Mouse (Mus musculus): ENCODE results near the gene Hmgn2. TPM values are rescaled to one million over a fixed set of nuclear protein-coding genes. Genes with fewer than 3 reads are reported as not detected.

Gene Hmgn2
- polyA plus RNA-seq, 1 experiment from 2014 or later, result 1,338 TPM

DNA sequence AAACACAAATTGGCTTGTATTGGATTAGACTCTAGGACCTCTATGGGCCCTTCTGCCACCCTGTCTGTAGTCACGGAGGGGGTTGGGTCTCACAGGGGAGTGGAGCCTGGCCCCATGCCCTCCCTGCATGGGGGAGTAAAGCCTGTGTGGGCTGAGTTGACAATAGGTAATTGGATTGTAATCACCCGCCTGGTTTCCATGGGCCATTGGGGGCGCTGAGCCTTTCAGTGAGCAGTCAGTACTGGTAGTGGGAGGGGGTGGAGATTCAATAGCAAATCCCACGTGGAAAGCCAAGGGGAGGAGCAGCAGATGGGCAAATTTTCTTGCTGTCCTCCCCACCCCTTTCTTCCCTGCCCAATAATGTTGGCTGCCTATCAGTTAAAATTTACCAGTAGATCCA, 1.7 kb upstream of the Hmgn2 start:
- Histone ChIP-seq H3K27me3 (no peaks in the 10 kb centered on the region), H3K36me3 (peaks cover 36% of the 10 kb centered on the region), H3K4me3 (no peak overlapping the region), H3K9me3 (no peaks in the 10 kb centered on the region), H3K9ac (0 out of 2 replicates have a peak overlapping the region, but pooled peaks have one; percentile 0), H3K4me1 (replicated peaks) (peaks cover 47% of the 10 kb centered on the region), H3K27ac (replicated peaks) (peak overlapping the region; percentile 99), H3K4me2 (0 out of 2 replicates have a peak overlapping the region, but pooled peaks have one; percentile 9)
- no peak for ATAC-seq (ENCODE audit: low read depth)
- 14% methylated on average over 4 of the region's 4 CpGs for WGBS

DNA sequence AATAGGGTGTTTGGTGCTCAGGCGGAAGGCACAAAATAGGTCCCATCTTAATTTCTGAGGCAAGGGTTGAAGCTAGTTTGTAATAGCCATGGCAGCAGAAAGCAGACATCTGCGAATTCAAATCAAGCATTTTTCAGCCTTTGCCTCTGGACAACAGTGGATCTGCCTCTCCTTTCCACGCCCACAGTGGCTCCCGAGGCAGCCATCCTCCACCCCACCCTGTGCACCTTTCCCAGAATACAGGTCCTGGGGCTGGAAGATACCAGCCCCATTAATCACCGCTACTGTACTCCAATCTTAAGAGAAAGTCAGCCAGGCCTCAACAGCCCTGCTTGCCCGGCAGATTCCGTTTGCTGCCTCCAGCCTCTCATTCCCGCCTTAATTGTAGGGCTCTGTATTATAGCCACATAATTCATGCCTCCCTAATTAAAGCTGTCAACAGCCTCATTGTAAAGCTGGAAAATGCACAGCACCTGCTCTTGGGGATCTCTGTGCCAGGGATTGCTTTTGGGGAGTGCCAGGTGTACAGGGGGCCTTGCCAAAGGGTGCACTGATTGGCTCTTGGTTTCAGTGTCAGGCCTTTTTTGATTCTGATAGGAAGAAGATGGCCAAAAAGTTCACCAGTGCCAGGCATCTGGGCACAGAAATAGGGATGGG, 792 bp upstream of the Hmgn2 start:
- peak overlapping the region; percentile 99 for H3K27ac ChIP-seq (replicated peaks)
- WGBS, result 26% methylated on average over 8 of the region's 8 CpGs
- no peaks in the 10 kb centered on the region for H3K9me3 ChIP-seq
- H3K4me2 ChIP-seq, result peak overlapping the region; percentile 98
- no peak overlapping the region for H3K4me3 ChIP-seq
- no peaks in the 10 kb centered on the region for H3K27me3 ChIP-seq
- H3K4me1 ChIP-seq (replicated peaks), result peaks cover 47% of the 10 kb centered on the region
- peak overlapping the region; percentile 96 for H3K9ac ChIP-seq
- peak; percentile 5; the same call in 1 of the 2 replicates for ATAC-seq (ENCODE audit: low read depth)
- H3K36me3 ChIP-seq, result peaks cover 33% of the 10 kb centered on the region

DNA sequence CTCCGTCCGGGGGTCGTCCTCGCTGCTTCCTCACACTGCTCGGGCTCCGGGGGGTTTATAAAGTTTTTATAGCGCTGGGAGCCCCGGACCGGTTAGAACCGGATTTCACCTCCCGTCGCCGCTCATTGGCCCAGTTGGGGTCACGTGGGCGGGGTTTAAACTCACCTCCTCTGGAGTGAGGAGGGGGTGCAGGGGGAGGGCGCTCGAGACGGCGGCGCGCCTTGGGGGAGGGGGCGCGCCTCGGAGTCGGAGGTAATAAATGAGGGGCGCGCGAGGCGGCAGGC, 642 bp downstream of the Hmgn2 start:
- H3K27ac ChIP-seq (replicated peaks), result peak overlapping the region; percentile 99
- no peaks in the 10 kb centered on the region for H3K9me3 ChIP-seq
- peak; percentile 88 for ATAC-seq (ENCODE audit: low read depth)
- H3K4me3 ChIP-seq, result peak overlapping the region; percentile 74
- peak overlapping the region; percentile 96 for H3K9ac ChIP-seq
- peaks cover 47% of the 10 kb centered on the region for H3K4me1 ChIP-seq (replicated peaks)
- under 1% methylated on average over 29 of the region's 29 CpGs for WGBS
- no peaks in the 10 kb centered on the region for H3K27me3 ChIP-seq
- H3K36me3 ChIP-seq, result peaks cover 41% of the 10 kb centered on the region
- peak overlapping the region; percentile 98 for H3K4me2 ChIP-seq

DNA sequence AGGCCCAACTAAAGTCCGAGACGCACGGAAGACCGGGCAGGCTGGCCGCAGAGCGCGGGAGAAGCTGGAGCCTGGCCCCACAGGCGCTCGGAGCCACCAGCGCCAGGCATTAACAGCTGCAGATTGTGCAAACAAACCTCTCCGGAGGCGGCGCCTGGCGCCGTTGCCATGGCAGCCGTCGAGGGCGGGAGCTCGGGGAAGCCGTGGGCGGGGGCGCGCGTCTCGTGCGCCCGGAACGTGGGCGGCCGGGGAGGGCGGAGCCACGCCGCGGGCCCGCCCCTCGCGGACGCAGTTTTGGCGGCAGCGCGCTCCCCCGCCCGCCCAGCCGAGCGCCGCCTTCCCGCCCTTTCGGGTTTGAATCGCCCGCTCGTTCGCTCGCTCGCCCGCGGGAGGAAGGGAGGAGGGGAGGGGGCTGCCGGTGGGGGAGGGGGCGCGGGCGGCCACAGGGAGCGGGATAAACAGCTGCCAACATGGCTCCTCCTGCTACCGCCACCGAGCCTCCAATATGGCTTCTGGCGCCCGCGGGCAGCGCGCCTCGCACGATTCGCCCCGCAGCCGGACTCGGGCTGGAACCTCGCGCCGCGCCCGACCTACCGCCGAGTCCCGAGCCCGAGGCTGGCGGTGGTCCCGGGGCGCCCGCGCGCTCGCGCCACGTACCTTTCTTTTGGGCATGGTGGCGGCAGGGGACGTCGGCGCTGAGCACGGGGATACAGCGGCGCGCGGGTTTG, 1.1 kb downstream of the Hmgn2 start:
- ATAC-seq (ENCODE audit: low read depth), result peak; percentile 68
- peaks cover 40% of the 10 kb centered on the region for H3K36me3 ChIP-seq
- peak overlapping the region; percentile 98 for H3K4me2 ChIP-seq
- peak overlapping the region; percentile 74 for H3K4me3 ChIP-seq
- peak overlapping the region; percentile 99 for H3K27ac ChIP-seq (replicated peaks)
- no peaks in the 10 kb centered on the region for H3K9me3 ChIP-seq
- WGBS, result under 1% methylated on average over 65 of the region's 101 CpGs
- no peaks in the 10 kb centered on the region for H3K27me3 ChIP-seq
- H3K4me1 ChIP-seq (replicated peaks), result peaks cover 47% of the 10 kb centered on the region
- H3K9ac ChIP-seq, result peak overlapping the region; percentile 96

DNA sequence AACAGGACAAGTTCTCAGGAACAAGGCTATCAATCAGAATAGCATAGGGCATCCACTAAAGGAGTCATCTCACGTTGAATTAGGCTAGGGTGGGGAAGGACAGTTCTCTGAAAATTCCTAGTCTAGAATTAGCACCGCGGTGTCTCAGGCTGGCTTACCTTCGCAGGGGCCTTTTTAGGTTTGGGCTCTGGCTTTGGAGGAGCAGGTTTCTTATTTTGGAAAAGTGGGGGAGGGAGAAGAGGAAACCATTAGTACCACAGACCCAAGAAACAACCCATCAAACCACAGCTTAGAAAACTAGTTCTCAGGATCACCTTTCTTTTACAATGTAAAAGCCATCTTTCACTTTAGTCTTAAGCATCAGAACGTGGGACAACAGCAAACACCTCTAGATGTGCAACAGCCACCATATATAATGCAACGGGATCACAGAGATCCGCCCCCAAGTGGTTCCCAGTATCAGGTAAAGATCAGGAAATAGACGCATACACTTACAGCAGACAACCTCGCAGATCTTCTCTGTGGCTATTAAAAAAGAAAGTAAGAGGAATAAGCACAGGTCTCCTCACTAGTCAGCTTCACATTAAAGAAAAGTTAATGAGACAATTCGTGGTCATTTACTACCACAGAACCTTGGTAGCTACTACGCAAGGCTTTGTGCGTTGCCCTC, 2.0 kb downstream of the Hmgn2 start:
- H3K4me2 ChIP-seq, result peak overlapping the region; percentile 98
- no peaks in the 10 kb centered on the region for H3K9me3 ChIP-seq
- WGBS, result 50% methylated on average over 12 of the region's 12 CpGs
- H3K4me3 ChIP-seq, result peak overlapping the region; percentile 74
- peak overlapping the region; percentile 96 for H3K9ac ChIP-seq
- H3K36me3 ChIP-seq, result peaks cover 40% of the 10 kb centered on the region
- peaks cover 47% of the 10 kb centered on the region for H3K4me1 ChIP-seq (replicated peaks)
- H3K27me3 ChIP-seq, result no peaks in the 10 kb centered on the region
- no peak for ATAC-seq (ENCODE audit: low read depth)
- peak overlapping the region; percentile 29; the same call in 1 of the 2 replicates for H3K27ac ChIP-seq (replicated peaks)

DNA sequence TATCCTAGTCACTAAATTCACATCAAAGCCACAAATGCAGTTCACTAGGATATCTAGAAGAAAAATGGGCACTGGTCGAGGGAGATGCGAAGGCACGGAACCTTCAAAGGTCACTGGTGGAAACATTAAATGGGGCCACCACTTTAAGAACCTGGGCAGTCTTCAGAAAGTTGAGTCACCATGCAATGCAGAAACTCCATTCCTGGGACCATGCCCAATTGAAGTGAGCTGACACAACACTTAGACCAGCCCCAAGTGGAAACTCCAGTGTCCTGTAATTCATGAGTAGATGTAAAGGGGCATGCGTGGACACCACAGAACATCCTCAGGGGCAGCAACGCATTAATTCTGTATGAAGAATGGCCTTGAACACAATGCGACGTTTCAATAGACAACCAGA, 5.9 kb downstream of the Hmgn2 start:
- Histone ChIP-seq H3K9me3 (no peaks in the 10 kb centered on the region), H3K4me2 (no peak overlapping the region), H3K4me3 (no peak overlapping the region), H3K9ac (no peak overlapping the region), H3K36me3 (peaks cover 36% of the 10 kb centered on the region), H3K27ac (replicated peaks) (no peak overlapping the region), H3K27me3 (no peaks in the 10 kb centered on the region), H3K4me1 (replicated peaks) (peaks cover 15% of the 10 kb centered on the region)
- WGBS, result 86% methylated on average over 7 of the region's 7 CpGs
- ATAC-seq (ENCODE audit: low read depth), result no peak

DNA sequence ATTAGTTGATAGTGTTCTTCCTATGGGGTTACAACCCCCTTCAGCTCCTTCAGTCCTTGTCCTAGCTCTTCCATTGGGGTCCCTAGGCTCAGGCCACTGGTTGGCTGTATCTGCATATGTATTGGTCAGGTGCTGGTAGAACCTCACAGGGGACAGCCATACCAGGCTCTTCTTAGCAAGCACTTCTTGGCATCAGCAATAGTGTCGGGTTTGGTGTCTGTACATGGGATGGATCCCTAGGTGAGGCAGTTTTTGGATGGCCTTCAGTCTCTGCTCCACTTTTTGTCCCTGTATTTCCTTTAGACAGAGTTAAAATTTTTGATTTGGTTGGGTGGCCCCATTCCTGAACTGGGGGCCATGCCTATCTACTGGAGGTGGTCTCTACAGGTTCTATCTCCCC, 9.6 kb downstream of the Hmgn2 start:
- Histone ChIP-seq H3K4me3 (no peak overlapping the region), H3K9me3 (no peaks in the 10 kb centered on the region), H3K27me3 (no peaks in the 10 kb centered on the region), H3K36me3 (peaks cover 15% of the 10 kb centered on the region), H3K4me2 (no peak overlapping the region), H3K4me1 (replicated peaks) (no peaks in the 10 kb centered on the region), H3K27ac (replicated peaks) (no peak overlapping the region), H3K9ac (no peak overlapping the region)
- WGBS, result 77% methylated on average over 1 of the region's 1 CpGs
- no peak for ATAC-seq (ENCODE audit: low read depth)

DNA sequence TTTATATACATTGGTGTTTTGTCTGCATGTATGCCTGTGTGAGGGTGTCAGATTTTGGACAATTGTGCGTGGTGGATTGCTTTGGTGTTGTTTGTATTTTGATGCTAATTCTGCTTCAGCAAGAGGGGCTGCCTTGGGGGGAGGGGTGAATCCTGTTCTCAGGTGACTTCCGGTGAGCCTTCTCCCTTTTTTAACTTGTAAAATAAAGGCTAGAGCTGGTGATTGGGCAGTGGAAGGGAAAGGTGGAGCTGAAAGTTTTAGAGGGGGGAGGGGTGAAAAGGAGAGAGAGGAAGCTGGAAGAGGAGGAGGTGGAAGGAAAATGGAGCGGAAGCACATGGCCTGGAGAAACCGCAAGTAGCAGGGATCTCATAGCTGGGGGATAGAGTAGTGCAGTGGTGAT, 12.1 kb downstream of the Hmgn2 start:
- Histone ChIP-seq H3K27me3 (no peaks in the 10 kb centered on the region), H3K4me1 (replicated peaks) (no peaks in the 10 kb centered on the region), H3K4me2 (no peak overlapping the region), H3K27ac (replicated peaks) (no peak overlapping the region), H3K4me3 (no peak overlapping the region), H3K9me3 (no peaks in the 10 kb centered on the region), H3K36me3 (no peaks in the 10 kb centered on the region), H3K9ac (no peak overlapping the region)
- ATAC-seq (ENCODE audit: low read depth), result no peak
- 87% methylated on average over 4 of the region's 4 CpGs for WGBS

DNA sequence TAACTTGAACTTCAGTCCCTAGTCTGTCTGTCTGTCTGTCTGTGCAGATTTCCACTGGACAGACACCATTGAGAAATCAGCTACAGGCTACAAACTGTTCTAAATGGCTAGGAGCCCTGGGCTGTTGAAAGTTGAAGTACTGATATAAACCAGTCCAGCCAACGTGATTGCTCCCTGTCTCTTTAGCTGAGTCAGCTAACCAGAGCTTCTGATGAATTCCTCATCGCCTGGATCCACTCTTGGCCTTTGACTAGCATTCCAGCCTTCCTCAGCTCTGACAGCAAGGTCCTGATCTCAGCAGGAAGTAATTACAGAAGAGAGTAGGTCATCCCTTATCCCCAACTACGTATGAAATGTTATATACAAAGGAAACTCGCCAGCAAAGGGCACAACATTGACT, 21.7 kb downstream of the Hmgn2 start:
- ATAC-seq (ENCODE audit: low read depth), result no peak
- Histone ChIP-seq H3K4me3 (no peak overlapping the region), H3K27me3 (no peaks in the 10 kb centered on the region), H3K36me3 (no peaks in the 10 kb centered on the region), H3K9ac (no peak overlapping the region), H3K27ac (replicated peaks) (no peak overlapping the region), H3K4me2 (no peak overlapping the region), H3K4me1 (replicated peaks) (no peaks in the 10 kb centered on the region), H3K9me3 (no peaks in the 10 kb centered on the region)
- 73% methylated on average over 4 of the region's 4 CpGs for WGBS

DNA sequence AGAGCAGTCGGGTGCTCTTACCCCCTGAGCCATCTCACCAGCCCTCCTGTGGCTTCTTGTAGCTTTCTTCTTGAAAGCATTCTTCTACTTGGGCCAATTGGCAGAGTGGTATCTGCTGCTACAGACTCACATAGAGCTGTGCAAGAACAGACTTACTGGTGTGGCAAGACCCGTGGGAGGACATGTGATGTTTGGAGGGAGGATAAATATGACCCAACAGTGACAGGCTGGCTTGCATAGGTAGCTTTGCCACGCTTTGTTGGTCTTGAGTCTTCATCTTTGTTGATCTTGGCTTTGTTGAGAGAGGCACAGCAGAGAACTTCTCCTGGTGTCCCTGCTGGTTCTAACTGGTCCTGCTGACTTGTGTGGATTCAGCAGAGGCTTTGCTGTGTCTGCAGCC, 24.7 kb downstream of the Hmgn2 start:
- Histone ChIP-seq H3K36me3 (no peaks in the 10 kb centered on the region), H3K4me1 (replicated peaks) (no peaks in the 10 kb centered on the region), H3K9me3 (no peaks in the 10 kb centered on the region), H3K27me3 (no peaks in the 10 kb centered on the region), H3K27ac (replicated peaks) (no peak overlapping the region), H3K9ac (no peak overlapping the region), H3K4me3 (no peak overlapping the region), H3K4me2 (no peak overlapping the region)
- ATAC-seq (ENCODE audit: low read depth), result no peak
- 82% methylated on average over 3 of the region's 3 CpGs for WGBS

DNA sequence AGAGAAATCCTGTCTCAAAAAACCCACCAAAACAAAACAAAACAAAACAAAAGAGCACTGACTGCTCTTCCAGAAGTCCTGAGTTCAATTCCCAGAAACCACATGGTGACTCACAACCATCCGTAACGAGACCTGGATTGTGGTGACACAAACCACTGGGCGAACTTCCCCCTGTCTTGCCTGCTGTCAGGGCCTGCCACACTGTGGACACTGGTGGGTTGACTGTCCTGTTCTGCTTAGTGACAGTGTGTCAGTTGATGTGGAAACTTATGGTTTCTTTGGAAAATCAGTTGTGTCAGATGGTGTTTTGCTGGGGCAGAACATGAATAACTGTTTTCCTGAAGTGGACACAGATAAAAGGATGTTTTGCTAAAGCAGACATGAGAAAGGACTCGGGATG, 25.8 kb downstream of the Hmgn2 start:
- Histone ChIP-seq H3K27ac (replicated peaks) (no peak overlapping the region), H3K9ac (no peak overlapping the region), H3K4me2 (no peak overlapping the region), H3K4me3 (no peak overlapping the region), H3K27me3 (no peaks in the 10 kb centered on the region), H3K36me3 (no peaks in the 10 kb centered on the region), H3K4me1 (replicated peaks) (no peaks in the 10 kb centered on the region), H3K9me3 (no peaks in the 10 kb centered on the region)
- ATAC-seq (ENCODE audit: low read depth), result no peak
- WGBS, result 95% methylated on average over 4 of the region's 4 CpGs

DNA sequence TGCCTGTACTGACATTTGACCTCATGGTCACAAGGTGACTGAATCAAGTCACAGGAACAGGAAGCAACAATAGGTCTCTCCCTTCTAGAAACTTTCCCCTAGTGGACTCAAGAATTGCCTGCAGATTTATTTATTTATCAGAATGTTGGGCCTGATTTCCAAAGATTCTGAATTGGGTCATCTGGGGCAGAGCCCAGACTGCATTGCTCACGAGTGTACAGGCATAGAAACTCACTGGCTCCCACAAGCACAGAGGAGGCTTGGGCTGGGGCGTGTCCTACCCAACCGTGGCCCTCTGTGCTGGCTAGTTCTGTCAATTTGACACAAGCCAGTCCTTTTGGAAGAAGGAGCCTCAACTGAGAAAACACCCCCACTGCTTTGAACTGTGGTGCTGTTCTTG, 26.9 kb downstream of the Hmgn2 start:
- no peak for ATAC-seq (ENCODE audit: low read depth)
- Histone ChIP-seq H3K4me2 (no peak overlapping the region), H3K27ac (replicated peaks) (no peak overlapping the region), H3K4me1 (replicated peaks) (no peaks in the 10 kb centered on the region), H3K9ac (no peak overlapping the region), H3K36me3 (no peaks in the 10 kb centered on the region), H3K27me3 (no peaks in the 10 kb centered on the region), H3K9me3 (no peaks in the 10 kb centered on the region), H3K4me3 (no peak overlapping the region)
- WGBS, result 62% methylated on average over 3 of the region's 3 CpGs

Data from neural tube, embryonic 13.5 days (tissue).